In the genomic region with DNA sequence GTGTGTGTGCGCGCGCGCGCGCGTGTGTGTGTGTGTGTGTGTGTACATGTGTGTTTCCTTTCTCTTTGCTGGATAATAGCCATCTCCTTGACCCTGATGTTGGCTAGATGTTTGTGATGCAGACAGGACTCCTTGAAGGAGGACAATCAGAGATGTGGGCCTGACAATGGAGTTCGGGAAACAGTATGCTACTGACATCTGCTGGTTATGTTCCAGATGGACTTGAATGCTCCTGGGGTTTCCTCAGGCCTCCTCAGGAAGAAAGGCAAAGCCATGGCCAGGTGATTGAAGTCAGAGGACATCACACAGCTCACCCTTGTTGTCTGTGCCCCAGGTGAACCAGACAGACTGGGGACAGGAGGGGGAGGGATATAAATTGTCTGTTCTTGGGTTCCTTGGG, we compare ENCODE assay signal across 17 mouse cellular contexts.
DNase-seq lines count a peak whose midpoint lies in the region; ATAC-seq and TF ChIP-seq lines count a peak whose summit lies in the region.
"Had no signal": no experiment of that assay in that cellular context is flagged by ENCODE, and none has a peak within 500 bp of the region (broad histone marks: within the 10 kb centered on the region; RNA-seq: fewer than 3 reads in every experiment).

No protein-coding gene starts in this region.

- DNase-seq in kidney, postnatal 0 days (ENCODE audit: low spot score): peak; percentile 31
- no peak for DNase-seq in kidney, postnatal 25 days
- DNase-seq in 416B (ENCODE audit: low read depth) (peak; percentile 19), ES-E14 (ENCODE audit: low read depth, low spot score) (peak; percentile 13)
- peak; percentile 31 for DNase-seq in embryo, embryonic 10 days (ENCODE audit: low spot score)
- no peak for DNase-seq in natural killer cell, adult 2 months (ENCODE audit: low spot score in 2 of 2)
- DNase-seq in spleen, adult 12 weeks (ENCODE audit: low spot score): no peak
- DNase-seq: cerebellum, adult 11 months; heart, adult 2 months; heart, postnatal 10 days; lung, adult 18-20 months; right cerebral cortex, postnatal 4 days; thymus, postnatal 25 days had no signal

- H3K9me3 ChIP-seq in kidney, postnatal 0 days (replicated peaks; ENCODE audit: low read length): no peaks in the 10 kb centered on the region
- no peaks in the 10 kb centered on the region for H3K9me3 ChIP-seq in ES-E14 (ENCODE audit: control insufficient read depth, insufficient read depth, low read depth, low read length)
- H3K9me3 ChIP-seq: embryonic facial prominence, embryonic 12.5 days; limb, embryonic 13.5 days had no signal

- no peak overlapping the region for H3K9ac ChIP-seq in kidney, postnatal 0 days (ENCODE audit: low read depth, low read length)
- no peak overlapping the region for H3K9ac ChIP-seq in ES-E14 (ENCODE audit: insufficient read depth, low read depth, low read length, poor library complexity, severe bottlenecking)
- H3K9ac ChIP-seq: embryonic facial prominence, embryonic 12.5 days; limb, embryonic 13.5 days had no signal

- H3K4me2 ChIP-seq in kidney, postnatal 0 days (ENCODE audit: low read length): no peak overlapping the region
- H3K4me2 ChIP-seq: embryonic facial prominence, embryonic 12.5 days; limb, embryonic 13.5 days had no signal

- no peaks in the 10 kb centered on the region for H3K27me3 ChIP-seq in kidney, postnatal 0 days (ENCODE audit: insufficient read depth, low read length)
- H3K27me3 ChIP-seq: embryonic facial prominence, embryonic 12.5 days; limb, embryonic 13.5 days had no signal

- no peak for ATAC-seq in kidney, postnatal 0 days (replicated peaks; ENCODE audit: low FRiP score, low read depth)
- ATAC-seq in granulocyte monocyte progenitor cell, adult 5-6 weeks (replicated peaks; ENCODE audit: poor library complexity, severe bottlenecking): no peak

- WGBS in kidney, postnatal 0 days: 80% methylated on average over 7 of the region's 8 CpGs

- H3K4me1 ChIP-seq in kidney, postnatal 0 days (replicated peaks; ENCODE audit: insufficient read depth, low read length): no peaks in the 10 kb centered on the region
- no peaks in the 10 kb centered on the region for H3K4me1 ChIP-seq in ES-E14 (ENCODE audit: control insufficient read depth in 2 of 2, insufficient read depth in 2 of 2, low read length in 2 of 2, poor library complexity in 1 of 2)
- H3K4me1 ChIP-seq: embryonic facial prominence, embryonic 12.5 days; limb, embryonic 13.5 days had no signal

- TF ChIP-seq CTCF in kidney, postnatal 0 days (IDR thresholded peaks at IDR 0.05; ENCODE audit: low read depth): peak; percentile 65

- no peaks in the 10 kb centered on the region for H3K36me3 ChIP-seq in kidney, postnatal 0 days (ENCODE audit: insufficient read depth, low read length)
- H3K36me3 ChIP-seq in ES-E14 (ENCODE audit: control insufficient read depth, insufficient read depth, low read length, poor library complexity, severe bottlenecking): no peaks in the 10 kb centered on the region
- H3K36me3 ChIP-seq: embryonic facial prominence, embryonic 12.5 days; limb, embryonic 13.5 days had no signal

- no peak overlapping the region for H3K27ac ChIP-seq in kidney, postnatal 0 days
- no peak overlapping the region for H3K27ac ChIP-seq in ES-E14 (ENCODE audit: insufficient read depth, low read depth, low read length, poor library complexity, severe bottlenecking)
- H3K27ac ChIP-seq: embryonic facial prominence, embryonic 12.5 days; heart, adult 2 months; limb, embryonic 13.5 days had no signal

- H3K4me3 ChIP-seq in kidney, postnatal 0 days (replicated peaks; ENCODE audit: low read depth, low read length): no peak overlapping the region
- H3K4me3 ChIP-seq in ES-E14 (ENCODE audit: insufficient read depth in 1 of 2, low read depth in 1 of 2, low read length in 2 of 2, poor library complexity in 1 of 2, severe bottlenecking in 1 of 2): no peak overlapping the region
- H3K4me3 ChIP-seq: embryonic facial prominence, embryonic 12.5 days; heart, adult 2 months; limb, embryonic 13.5 days; myocyte had no signal

- in situ Hi-C loops in ES-E14 (cut with MboI; ENCODE audit: low sequenced_read_pairs in 2 of 2, unreplicated experiment in 2 of 2): no loop called here

TF ChIP-seq in ES-E14, 5 proteins besides CTCF, POLR2A, EP300 and RAD21:
- TF ChIP-seq ZC3H11A (IDR thresholded peaks at IDR 0.05; ENCODE audit: borderline replicate concordance, low read depth, low read length) (peak; percentile 56), HCFC1 (IDR thresholded peaks at IDR 0.05; ENCODE audit: borderline replicate concordance, insufficient read depth, low read length) (no peak)

Comparison
In these comparisons a context has a peak if more than half of its experiments do, and no peak if none do; other contexts are left out.
1. DNase-seq: peak in kidney, postnatal 0 days (single experiment), 416B (single experiment), ES-E14 (single experiment) and embryo, embryonic 10 days (single experiment); none in kidney, postnatal 25 days (0 of 2), natural killer cell, adult 2 months (0 of 2) and spleen, adult 12 weeks (single experiment).